Mouse (Mus musculus): ENCODE measurements around the gene Tgds. TPM values are rescaled to one million over a fixed set of nuclear protein-coding genes. Genes with fewer than 3 reads are reported as not detected.

Tgds gene
- polyA plus RNA-seq, 1 experiment from 2014 or later: 35.9 TPM

GRCm38 (mm10) chr14:118150656-118151551, 18.3 kb upstream of the Tgds start:
- 82% methylated on average over 26 of the region's 26 CpGs for WGBS (ENCODE audit: insufficient replicate concordance)

GRCm38 (mm10) chr14:118148554-118148953, 16.0 kb upstream of the Tgds start:
- 77% methylated on average over 10 of the region's 10 CpGs for WGBS (ENCODE audit: insufficient replicate concordance)
- Histone ChIP-seq H3K4me2 (no peak overlapping the region), H3K27me3 (ENCODE audit: control insufficient read depth, insufficient read depth, low read length) (no peaks in the 10 kb centered on the region), H3K36me3 (ENCODE audit: control insufficient read depth, insufficient read depth, low read length) (0 out of 2 replicates have a peak, but pooled peaks cover 3% of the 10 kb centered on the region), H3K9ac (ENCODE audit: low read depth, low read length) (no peak overlapping the region), H3K4me1 (ENCODE audit: control insufficient read depth, insufficient read depth, low read length) (no peaks in the 10 kb centered on the region), H3K9me3 (replicated peaks; ENCODE audit: control insufficient read depth, low read length) (no peaks in the 10 kb centered on the region), H3K27ac (ENCODE audit: low read depth, low read length) (no peak overlapping the region), H3K4me3 (ENCODE audit: low read depth, low read length) (no peak overlapping the region)
- ATAC-seq (replicated peaks; ENCODE audit: insufficient number of reproducible peaks, low FRiP score, low TSS enrichment): no peak

More at GRCm38 (mm10) chr14:118150656-118151551, 18.3 kb upstream of the Tgds start:
- Histone ChIP-seq H3K9me3 (replicated peaks; ENCODE audit: control insufficient read depth, low read length) (no peaks in the 10 kb centered on the region), H3K27ac (ENCODE audit: low read depth, low read length) (no peak overlapping the region), H3K9ac (ENCODE audit: low read depth, low read length) (no peak overlapping the region), H3K4me2 (no peak overlapping the region), H3K4me3 (ENCODE audit: low read depth, low read length) (no peak overlapping the region), H3K4me1 (ENCODE audit: control insufficient read depth, insufficient read depth, low read length) (no peaks in the 10 kb centered on the region), H3K27me3 (ENCODE audit: control insufficient read depth, insufficient read depth, low read length) (no peaks in the 10 kb centered on the region), H3K36me3 (ENCODE audit: control insufficient read depth, insufficient read depth, low read length) (peaks cover 3% of the 10 kb centered on the region; the same call in 1 of the 2 replicates)
- no peak for ATAC-seq (replicated peaks; ENCODE audit: insufficient number of reproducible peaks, low FRiP score, low TSS enrichment)

GRCm38 (mm10) chr14:118148046-118148445, 15.5 kb upstream of the Tgds start:
- no peaks in the 10 kb centered on the region for H3K9me3 ChIP-seq (replicated peaks; ENCODE audit: control insufficient read depth, low read length)
- H3K9ac ChIP-seq (ENCODE audit: low read depth, low read length): no peak overlapping the region
- ATAC-seq (replicated peaks; ENCODE audit: insufficient number of reproducible peaks, low FRiP score, low TSS enrichment): no peak
- H3K4me1 ChIP-seq (ENCODE audit: control insufficient read depth, insufficient read depth, low read length): no peaks in the 10 kb centered on the region
- H3K4me3 ChIP-seq (ENCODE audit: low read depth, low read length): no peak overlapping the region
- 94% methylated on average over 13 of the region's 13 CpGs for WGBS (ENCODE audit: insufficient replicate concordance)
- 0 out of 2 replicates have a peak, but pooled peaks cover 3% of the 10 kb centered on the region for H3K36me3 ChIP-seq (ENCODE audit: control insufficient read depth, insufficient read depth, low read length)
- H3K4me2 ChIP-seq: no peak overlapping the region
- no peak overlapping the region for H3K27ac ChIP-seq (ENCODE audit: low read depth, low read length)
- H3K27me3 ChIP-seq (ENCODE audit: control insufficient read depth, insufficient read depth, low read length): no peaks in the 10 kb centered on the region

GRCm38 (mm10) chr14:118142283-118142682, 9.7 kb upstream of the Tgds start:
- Histone ChIP-seq H3K4me2 (no peak overlapping the region), H3K36me3 (ENCODE audit: control insufficient read depth, insufficient read depth, low read length) (peaks cover 6% of the 10 kb centered on the region; the same call in 1 of the 2 replicates), H3K27ac (ENCODE audit: low read depth, low read length) (no peak overlapping the region), H3K4me1 (ENCODE audit: control insufficient read depth, insufficient read depth, low read length) (peaks cover 3% of the 10 kb centered on the region; the same call in 1 of the 2 replicates), H3K4me3 (ENCODE audit: low read depth, low read length) (no peak overlapping the region), H3K9me3 (replicated peaks; ENCODE audit: control insufficient read depth, low read length) (no peaks in the 10 kb centered on the region), H3K27me3 (ENCODE audit: control insufficient read depth, insufficient read depth, low read length) (no peaks in the 10 kb centered on the region), H3K9ac (ENCODE audit: low read depth, low read length) (no peak overlapping the region)
- WGBS (ENCODE audit: insufficient replicate concordance): 92% methylated on average over 5 of the region's 5 CpGs
- ATAC-seq (replicated peaks; ENCODE audit: insufficient number of reproducible peaks, low FRiP score, low TSS enrichment): no peak

GRCm38 (mm10) chr14:118137487-118137886, 4.9 kb upstream of the Tgds start:
- peak overlapping the region; percentile 88 for H3K4me2 ChIP-seq
- peak overlapping the region; percentile 81 for H3K4me3 ChIP-seq (ENCODE audit: low read depth, low read length)
- H3K9me3 ChIP-seq (replicated peaks; ENCODE audit: control insufficient read depth, low read length): no peaks in the 10 kb centered on the region
- no peaks in the 10 kb centered on the region for H3K27me3 ChIP-seq (ENCODE audit: control insufficient read depth, insufficient read depth, low read length)
- H3K27ac ChIP-seq (ENCODE audit: low read depth, low read length): no peak overlapping the region
- peaks cover 6% of the 10 kb centered on the region; the same call in 1 of the 2 replicates for H3K36me3 ChIP-seq (ENCODE audit: control insufficient read depth, insufficient read depth, low read length)
- ATAC-seq (replicated peaks; ENCODE audit: insufficient number of reproducible peaks, low FRiP score, low TSS enrichment): peak; percentile 8; the same call in 1 of the 2 replicates
- peaks cover 10% of the 10 kb centered on the region; the same call in 1 of the 2 replicates for H3K4me1 ChIP-seq (ENCODE audit: control insufficient read depth, insufficient read depth, low read length)
- peak overlapping the region; percentile 90 for H3K9ac ChIP-seq (ENCODE audit: low read depth, low read length)
- WGBS (ENCODE audit: insufficient replicate concordance): 2% methylated on average over 13 of the region's 13 CpGs

- Histone ChIP-seq H3K4me3 (ENCODE audit: low read depth, low read length) (peak within 1 kb of the TSS; percentile 81), H3K9ac (ENCODE audit: low read depth, low read length) (peak within 1 kb of the TSS; percentile 90), H3K27me3 (ENCODE audit: control insufficient read depth, insufficient read depth, low read length) (no peaks in the 10 kb centered on the region), H3K4me2 (peak within 1 kb of the TSS; percentile 88), H3K9me3 (replicated peaks; ENCODE audit: control insufficient read depth, low read length) (no peaks in the 10 kb centered on the region), H3K4me1 (ENCODE audit: control insufficient read depth, insufficient read depth, low read length) (peaks cover 10% of the 10 kb centered on the region; the same call in 1 of the 2 replicates), H3K36me3 (ENCODE audit: control insufficient read depth, insufficient read depth, low read length) (peaks cover 6% of the 10 kb centered on the region; the same call in 1 of the 2 replicates), H3K27ac (ENCODE audit: low read depth, low read length) (peak within 1 kb of the TSS; percentile 46)
- peak; percentile 95 for ATAC-seq (replicated peaks; ENCODE audit: insufficient number of reproducible peaks, low FRiP score, low TSS enrichment)
- under 1% methylated on average over 60 of the region's 77 CpGs for WGBS (ENCODE audit: insufficient replicate concordance)
Observed at GRCm38 (mm10) chr14:118136744-118137452, 4.3 kb upstream of the Tgds start, which contains the start of gene Gpr180. Gene Gpr180 (plus strand): TSS chr14:118137158.

- Histone ChIP-seq H3K36me3 (ENCODE audit: control insufficient read depth, insufficient read depth, low read length) (0 out of 2 replicates have a peak, but pooled peaks cover 3% of the 10 kb centered on the region), H3K9ac (ENCODE audit: low read depth, low read length) (peak overlapping the region; percentile 90), H3K4me1 (ENCODE audit: control insufficient read depth, insufficient read depth, low read length) (peaks cover 14% of the 10 kb centered on the region), H3K27me3 (ENCODE audit: control insufficient read depth, insufficient read depth, low read length) (no peaks in the 10 kb centered on the region), H3K27ac (ENCODE audit: low read depth, low read length) (peak overlapping the region; percentile 66), H3K9me3 (replicated peaks; ENCODE audit: control insufficient read depth, low read length) (no peaks in the 10 kb centered on the region), H3K4me2 (peak overlapping the region; percentile 93), H3K4me3 (ENCODE audit: low read depth, low read length) (peak overlapping the region; percentile 86)
- 0 out of 2 replicates have a peak, but pooled peaks have one; percentile 28 for ATAC-seq (replicated peaks; ENCODE audit: insufficient number of reproducible peaks, low FRiP score, low TSS enrichment)
- WGBS (ENCODE audit: insufficient replicate concordance): 11% methylated on average over 21 of the region's 21 CpGs
Observed at GRCm38 (mm10) chr14:118131931-118132641, 469 bp downstream of the Tgds start.

GRCm38 (mm10) chr14:118131472-118131871, 1.1 kb downstream of the Tgds start:
- peak overlapping the region; percentile 93 for H3K4me2 ChIP-seq
- no peak overlapping the region for H3K27ac ChIP-seq (ENCODE audit: low read depth, low read length)
- H3K9me3 ChIP-seq (replicated peaks; ENCODE audit: control insufficient read depth, low read length): no peaks in the 10 kb centered on the region
- 71% methylated on average over 7 of the region's 7 CpGs for WGBS (ENCODE audit: insufficient replicate concordance)
- peak overlapping the region; percentile 86 for H3K4me3 ChIP-seq (ENCODE audit: low read depth, low read length)
- peak overlapping the region; percentile 90 for H3K9ac ChIP-seq (ENCODE audit: low read depth, low read length)
- H3K36me3 ChIP-seq (ENCODE audit: control insufficient read depth, insufficient read depth, low read length): 0 out of 2 replicates have a peak, but pooled peaks cover 4% of the 10 kb centered on the region
- no peaks in the 10 kb centered on the region for H3K27me3 ChIP-seq (ENCODE audit: control insufficient read depth, insufficient read depth, low read length)
- ATAC-seq (replicated peaks; ENCODE audit: insufficient number of reproducible peaks, low FRiP score, low TSS enrichment): no peak
- peaks cover 14% of the 10 kb centered on the region for H3K4me1 ChIP-seq (ENCODE audit: control insufficient read depth, insufficient read depth, low read length)

Measured in heart, embryonic 11.5 days (tissue).